Mouse (Mus musculus): ENCODE results near the gene Mmp2. TPM values are rescaled to one million over a fixed set of nuclear protein-coding genes. Genes with fewer than 3 reads are reported as not detected.

Gene Mmp2
- total RNA-seq, 2 experiments from 2014 or later: 86.1 to 91.7 TPM

DNA sequence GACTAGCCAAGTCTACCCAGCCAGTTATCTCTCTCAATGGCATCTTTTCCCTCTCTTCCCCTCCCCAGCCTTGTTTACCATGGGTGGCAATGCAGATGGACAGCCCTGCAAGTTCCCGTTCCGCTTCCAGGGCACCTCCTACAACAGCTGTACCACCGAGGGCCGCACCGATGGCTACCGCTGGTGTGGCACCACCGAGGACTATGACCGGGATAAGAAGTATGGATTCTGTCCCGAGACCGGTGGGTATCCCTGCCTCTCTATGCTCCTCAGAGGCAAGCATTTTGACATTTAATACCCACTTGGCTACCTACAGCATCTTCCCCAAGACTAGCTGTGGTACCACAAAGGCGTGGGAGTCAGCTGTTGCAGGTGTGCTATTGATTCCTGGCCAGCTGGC is 8.8 kb downstream of the Mmp2 start:
- DNase-seq: no peak
- intact Hi-C loops (cut with DNase I): no loop called here

DNA sequence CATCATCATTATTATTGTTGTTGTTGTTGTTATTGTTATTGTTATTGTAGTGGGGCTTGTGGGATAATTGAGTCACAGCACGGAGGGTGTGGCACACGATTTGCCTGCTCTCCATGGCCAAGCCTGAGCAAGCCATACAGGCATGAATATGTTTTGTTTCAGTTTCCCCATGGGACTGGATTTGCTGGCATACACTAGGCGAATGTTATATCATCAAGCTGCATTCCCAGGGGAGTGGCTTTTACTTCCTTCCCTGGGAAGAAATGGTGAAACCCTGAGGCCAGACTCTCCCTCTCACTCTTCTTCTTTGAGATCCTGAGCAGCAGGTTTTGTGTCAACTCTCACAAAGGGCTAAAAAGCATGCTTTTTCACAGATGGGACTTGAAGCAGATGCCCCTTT is 11.5 kb downstream of the Mmp2 start:
- intact Hi-C loops (cut with DNase I): no loop called here
- DNase-seq: no peak

DNA sequence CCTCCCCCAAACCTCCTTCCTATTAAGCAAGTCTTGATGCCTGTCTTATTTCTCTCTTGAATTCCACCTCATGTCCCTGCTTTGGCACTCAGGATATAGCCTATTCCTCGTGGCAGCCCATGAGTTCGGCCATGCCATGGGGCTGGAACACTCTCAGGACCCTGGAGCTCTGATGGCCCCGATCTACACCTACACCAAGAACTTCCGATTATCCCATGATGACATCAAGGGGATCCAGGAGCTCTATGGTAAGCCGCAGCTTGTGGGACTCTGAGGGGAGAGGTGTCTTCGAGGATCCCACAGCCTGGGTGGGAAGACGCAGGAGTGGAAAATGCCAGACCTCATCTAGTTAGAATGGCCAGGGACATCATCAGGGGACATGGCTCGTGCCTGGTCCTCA is 12.1 kb downstream of the Mmp2 start:
- intact Hi-C loops (cut with DNase I): no loop called here

DNA sequence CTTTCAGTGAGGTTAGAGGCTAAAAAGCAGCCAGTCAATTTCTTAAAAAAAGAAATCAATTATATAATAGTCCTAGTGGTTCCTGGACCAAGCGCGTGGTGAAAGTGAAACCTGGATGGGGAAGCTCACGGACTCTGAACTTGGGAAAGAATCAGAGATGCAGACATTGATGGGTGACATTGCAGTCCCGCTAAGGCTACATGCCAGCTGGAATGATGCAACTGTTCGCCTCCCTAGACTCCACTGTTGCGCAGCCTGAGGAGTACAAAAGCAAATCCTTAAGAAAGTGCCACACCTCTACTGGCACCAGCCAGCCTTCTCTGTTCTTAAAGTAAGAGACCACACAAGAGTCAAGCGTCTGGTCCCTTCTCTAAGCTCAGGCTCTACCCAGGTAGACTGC is 12.8 kb downstream of the Mmp2 start:
- intact Hi-C loops (cut with DNase I): no loop called here
- DNase-seq: peak; percentile 62 to 64

More for the DNA sequence above, 12.1 kb downstream of the Mmp2 start:
- no peak for DNase-seq

DNA sequence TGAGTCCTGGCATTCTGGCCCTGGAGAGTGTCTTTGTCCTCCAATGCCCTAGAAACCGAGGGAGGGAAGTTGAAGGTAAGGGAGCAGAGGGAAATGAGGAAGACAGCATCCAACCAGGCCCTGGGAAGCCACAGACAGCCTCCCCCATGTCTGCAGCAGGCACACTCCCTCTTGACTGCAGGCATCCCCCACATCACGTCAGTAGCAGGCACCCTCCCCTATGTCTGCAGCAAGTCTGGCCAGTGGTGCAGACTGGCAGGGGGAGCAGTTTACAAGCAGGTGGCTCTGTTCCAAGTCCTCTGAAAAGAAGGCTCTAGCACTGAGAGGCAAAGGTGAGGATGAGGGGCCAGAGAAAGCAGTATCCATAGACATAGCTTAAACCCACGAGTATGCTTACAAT is 19.6 kb downstream of the Mmp2 start:
- DNase-seq: no peak
- intact Hi-C loops (cut with DNase I): no loop called here

DNA sequence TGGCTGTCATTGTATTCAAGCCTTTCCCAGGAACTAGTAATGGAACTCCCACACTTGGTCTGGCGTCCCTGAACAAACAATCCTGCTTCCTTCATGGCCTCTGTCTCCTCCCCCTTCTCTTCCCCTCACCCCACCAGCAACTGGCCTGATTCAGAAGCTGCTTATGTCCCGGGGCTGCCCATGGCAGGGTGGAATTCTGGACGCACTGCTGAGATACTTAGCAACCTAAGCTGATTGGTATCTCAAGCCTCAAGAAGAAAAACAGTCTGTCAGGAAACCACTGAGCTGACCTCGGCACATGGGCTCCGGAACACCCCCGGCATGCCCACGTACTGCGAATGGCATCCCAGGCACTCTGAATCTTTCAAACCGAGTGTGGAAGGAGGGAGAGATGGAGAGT is 20.2 kb downstream of the Mmp2 start:
- intact Hi-C loops (cut with DNase I): no loop called here

DNA sequence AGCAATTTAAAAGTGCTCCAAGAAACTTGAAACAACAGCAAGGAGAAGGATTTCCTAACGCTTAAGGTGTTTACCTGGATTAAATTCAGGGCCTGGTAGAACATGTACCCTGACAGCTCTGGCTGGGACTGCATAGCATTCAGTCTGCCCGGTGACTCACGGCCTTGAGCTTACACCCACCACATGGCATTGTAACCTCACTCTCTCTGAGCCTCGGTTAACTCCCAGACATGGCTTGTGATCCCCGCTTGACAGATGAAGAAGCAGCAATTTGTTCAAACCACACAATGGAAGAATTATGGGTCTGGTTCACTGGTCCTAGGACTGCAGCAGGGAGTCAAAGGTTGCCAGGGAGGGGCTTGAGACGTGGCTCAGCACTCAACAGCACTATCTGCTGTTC is 22.2 kb downstream of the Mmp2 start:
- intact Hi-C loops (cut with DNase I): no loop called here
- DNase-seq: no peak

More for the DNA sequence above, 20.2 kb downstream of the Mmp2 start:
- no peak for DNase-seq

DNA sequence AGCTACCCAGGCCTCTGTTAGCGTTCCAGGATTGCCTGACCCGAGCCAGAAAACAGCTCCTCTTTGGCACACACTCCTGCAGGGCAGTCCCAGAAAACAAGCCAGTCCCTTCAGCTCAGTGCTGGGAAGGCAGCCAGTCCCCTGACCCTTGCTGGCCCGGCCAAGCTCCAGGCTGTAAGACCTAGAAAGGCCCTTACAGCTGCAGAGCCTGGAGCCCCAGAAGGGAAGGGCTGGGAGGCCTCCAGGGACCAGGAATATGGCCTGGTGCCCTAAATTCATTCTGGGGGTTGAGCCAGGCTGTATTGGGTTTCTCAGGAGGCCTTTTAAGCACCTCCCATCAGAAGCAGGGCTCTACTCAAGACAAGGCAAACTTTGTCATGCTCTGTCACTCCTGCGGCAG is 23.1 kb downstream of the Mmp2 start:
- peak; percentile 89 to 90 for DNase-seq
- intact Hi-C loops (cut with DNase I): no loop called here

DNA sequence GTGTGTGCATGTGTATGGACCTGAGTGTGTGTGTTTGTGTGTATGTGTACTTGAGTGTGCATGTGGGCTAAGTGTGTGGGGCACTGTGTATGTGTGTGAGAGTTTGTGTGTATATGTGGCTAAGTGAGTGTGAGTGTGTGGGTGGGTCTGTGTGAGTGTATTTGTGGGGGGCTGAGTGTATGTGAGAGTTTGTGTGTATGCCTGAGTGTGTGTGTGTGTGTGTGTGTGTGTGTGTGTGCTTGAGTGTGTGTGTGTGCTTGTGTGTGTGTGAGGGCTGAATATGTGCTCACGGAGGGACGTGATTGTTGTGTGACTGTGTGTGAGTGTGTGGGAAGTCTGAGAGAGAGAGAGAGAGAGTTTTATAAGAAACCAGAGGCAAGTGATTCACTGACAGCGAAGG is 24.3 kb downstream of the Mmp2 start:
- no peak for DNase-seq
- intact Hi-C loops (cut with DNase I): no loop called here

DNA sequence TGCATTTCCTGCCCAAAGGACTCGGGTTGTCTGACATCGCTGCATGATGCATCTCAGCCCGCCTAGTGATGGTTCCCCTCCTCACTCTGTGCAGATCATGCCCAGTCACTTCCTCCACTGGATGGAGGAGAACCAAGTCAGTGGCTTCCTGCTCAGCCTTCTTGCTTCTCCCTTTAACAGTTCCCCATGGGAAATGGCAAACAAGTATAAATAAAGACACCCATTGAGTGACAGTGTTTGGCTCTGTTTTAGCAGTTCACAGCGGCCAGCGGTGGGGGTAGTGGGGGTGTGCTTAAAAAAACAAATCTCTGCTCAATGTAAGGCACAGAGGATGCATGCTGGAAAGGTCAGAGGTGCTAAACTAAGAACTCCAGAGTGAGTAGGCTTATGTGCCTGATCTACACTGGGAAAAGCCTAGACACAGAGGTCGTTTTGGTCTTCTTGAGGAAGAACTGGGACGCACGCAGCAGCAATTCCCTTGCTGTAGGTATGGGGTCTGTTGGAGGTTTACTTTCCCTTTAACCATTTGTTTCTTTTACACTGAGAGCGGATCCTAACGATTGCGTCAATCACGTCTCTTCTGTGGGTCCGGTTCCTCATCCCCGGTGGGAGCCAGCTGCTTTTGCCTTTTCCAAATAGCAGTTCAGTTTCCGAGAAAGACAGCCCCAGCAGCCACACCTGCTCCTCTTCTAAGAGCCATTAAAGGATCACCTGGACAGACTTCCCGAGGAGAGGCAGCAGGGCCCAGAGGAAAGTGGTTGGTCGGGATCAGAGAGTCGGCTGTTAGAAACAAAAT is 26.3 kb downstream of the Mmp2 start:
- intact Hi-C loops (cut with DNase I): loop anchor here (2.0 kb wide), 1 partner anchor 17 kb away; no protein-coding TSS in a partner anchor
- no peak for DNase-seq

DNA sequence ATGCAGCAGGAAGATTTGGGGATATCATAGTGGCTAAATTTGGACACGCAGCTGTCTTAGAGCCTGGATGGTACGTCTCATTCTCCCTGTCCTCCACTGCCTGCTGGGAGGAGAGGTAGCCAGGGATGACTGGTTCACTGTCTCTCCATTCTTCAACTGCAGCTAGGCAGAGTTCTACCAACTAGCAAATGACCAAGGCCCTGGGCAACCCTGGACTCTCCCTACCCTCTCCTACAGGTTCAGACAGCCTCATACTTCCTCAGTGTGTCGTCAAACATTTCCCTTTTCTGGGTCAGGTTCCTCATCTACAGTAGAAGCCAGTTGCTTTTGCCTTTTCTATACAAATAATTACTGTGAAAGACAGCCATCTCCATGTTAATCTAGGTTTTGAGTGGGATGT is 27.6 kb downstream of the Mmp2 start:
- intact Hi-C loops (cut with DNase I): no loop called here
- DNase-seq: no peak

DNA sequence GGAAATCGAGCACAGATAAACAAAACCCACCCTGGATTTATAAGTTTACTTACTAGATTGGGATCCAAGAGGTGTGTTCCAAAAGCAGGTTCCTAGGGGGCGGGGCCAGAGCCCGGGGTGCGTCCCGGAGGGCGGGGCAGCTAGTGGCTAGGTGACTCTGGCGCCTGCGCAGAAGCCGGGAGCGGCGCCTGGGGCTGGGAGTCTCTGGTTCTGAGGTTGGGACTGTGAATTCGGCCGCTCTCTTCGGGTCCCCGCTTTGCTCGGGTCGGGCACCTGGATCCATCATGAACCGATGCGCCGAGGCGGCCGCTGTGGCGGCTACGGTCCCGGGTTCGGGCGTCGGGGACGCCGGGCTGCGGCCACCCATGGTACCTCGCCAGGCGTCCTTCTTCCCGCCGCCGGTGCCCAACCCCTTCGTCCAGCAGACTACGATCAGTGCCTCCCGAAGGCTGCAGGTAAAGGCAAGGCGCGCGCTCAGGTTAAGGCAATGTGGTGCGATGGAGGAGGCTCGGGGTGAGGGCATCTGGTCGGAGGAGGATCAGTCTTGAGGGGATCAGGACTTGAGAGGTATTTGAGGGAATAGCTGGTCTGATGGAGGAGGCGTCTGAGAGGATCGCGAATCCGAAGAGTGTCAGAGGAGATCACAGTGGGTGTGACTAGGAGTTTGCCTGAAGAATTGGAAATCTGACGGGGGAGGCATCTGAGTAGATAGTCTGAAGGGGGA is 28.2 kb downstream of the Mmp2 start, which contains the start of gene Lpcat2:
Gene Lpcat2, plus strand, starts transcription at position 169 of the 724 bp plus-strand sequence.
- peak; percentile 56 to 64 for DNase-seq
- intact Hi-C loops (cut with DNase I): no loop called here

DNA sequence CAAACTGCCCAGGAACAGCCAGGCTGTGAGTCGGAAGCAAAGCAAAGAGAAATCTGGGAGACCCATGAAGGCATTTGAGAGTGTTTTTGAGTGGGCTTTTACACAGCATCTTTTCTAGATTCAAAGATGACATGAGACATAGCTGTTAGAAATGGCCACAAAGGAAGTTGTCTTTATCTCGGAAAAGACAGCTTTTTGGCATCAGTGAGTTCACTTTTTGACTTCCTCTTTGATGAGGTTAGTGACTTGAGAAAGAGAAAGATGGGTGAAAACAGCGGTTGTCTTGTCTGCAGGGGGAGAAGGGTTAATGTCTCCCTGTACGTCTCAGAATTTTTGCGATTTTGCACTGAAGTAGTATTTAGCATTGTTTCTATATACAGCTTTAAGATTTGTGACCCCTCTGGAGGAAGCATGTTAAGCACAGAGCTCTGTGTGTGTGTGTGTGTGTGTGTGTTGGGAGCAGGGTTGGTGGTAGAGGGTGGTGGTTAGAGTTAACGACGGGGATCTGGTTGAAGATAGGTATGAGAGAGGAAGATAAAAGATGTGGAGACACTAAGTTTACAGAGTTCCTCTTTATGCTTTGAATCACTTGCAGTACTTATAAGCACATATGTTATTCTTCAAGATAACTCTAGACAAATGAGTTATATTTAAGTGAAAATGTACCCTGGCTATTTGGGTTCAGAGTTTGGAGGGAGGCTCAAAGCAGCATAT is 29.3 kb downstream of the Mmp2 start:
- intact Hi-C loops (cut with DNase I): no loop called here
- DNase-seq: no peak

DNA sequence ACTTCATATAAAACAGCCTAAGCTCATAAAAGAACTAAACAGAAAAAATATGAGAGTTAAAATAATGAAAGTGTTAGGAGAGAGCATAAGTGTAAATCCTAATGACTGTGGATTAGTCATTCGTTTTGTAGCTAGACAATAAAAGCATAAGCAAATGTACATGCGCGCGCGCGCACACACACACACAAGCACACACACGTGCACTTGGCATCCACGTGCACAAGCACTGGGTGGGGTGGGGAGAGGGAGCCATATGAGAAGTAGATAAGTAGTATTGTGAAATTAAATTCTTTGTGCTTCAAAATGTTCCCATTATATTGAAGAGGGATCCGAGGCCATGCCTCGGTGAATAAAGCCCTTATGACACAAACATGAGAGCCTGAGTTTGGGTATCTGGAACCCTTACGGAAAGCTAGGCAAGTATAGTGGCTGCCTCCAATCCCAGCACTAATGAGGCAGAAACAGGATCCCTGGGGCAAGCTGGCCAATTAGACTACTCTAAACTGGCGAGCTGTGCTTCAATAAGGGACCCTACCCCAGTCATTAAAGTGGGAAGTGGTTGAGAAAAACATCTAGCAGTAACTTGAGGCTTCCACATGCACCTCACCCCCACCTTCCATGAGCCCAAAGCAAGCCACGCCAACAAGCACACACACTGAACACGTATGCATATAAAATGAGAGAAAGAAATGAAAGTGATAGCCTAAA is 31.5 kb downstream of the Mmp2 start:
- DNase-seq: no peak
- intact Hi-C loops (cut with DNase I): no loop called here

DNA sequence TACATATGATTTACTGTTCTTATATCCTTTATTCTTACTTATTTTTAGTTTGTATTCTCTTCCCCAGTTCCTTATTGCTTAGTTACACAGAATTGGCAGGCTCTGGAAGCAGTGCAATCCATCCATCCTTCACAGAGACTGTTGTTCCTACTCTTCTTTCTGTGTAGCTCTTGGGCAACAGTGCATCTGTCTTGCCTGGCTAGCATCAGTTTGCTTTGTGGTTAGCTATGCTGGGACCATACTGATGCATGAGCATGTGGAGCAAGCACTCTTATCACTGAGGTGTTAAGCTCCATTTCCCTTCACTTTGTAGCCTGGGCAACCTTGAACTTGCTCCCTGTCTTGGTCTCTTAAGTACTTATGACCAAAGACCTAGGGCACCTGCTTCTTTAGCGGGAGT is 34.9 kb downstream of the Mmp2 start:
- no peak for DNase-seq
- intact Hi-C loops (cut with DNase I): no loop called here

DNA sequence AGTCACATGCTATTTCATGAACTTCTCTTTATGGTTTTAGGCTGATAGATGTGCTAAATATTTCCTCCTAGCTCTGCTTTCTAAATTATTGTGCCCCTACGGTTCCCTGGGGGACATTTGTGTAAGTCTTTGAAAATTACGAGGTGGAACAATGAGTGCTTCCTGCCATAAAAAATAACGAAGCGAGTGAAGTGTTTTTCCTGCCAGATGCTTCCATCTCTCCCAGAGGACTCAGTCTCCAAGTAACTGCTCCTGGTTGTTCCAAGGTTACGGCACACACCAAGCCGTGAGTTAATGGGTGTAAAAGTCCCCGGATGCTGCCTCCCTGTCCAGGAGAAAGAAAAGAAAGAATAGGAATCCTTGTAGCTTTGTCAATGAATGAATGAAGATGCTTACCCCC is 43.2 kb downstream of the Mmp2 start:
- intact Hi-C loops (cut with DNase I): loop anchor here (2.0 kb wide), 1 partner anchor 17 kb away; no protein-coding TSS in a partner anchor
- no peak for DNase-seq

DNA sequence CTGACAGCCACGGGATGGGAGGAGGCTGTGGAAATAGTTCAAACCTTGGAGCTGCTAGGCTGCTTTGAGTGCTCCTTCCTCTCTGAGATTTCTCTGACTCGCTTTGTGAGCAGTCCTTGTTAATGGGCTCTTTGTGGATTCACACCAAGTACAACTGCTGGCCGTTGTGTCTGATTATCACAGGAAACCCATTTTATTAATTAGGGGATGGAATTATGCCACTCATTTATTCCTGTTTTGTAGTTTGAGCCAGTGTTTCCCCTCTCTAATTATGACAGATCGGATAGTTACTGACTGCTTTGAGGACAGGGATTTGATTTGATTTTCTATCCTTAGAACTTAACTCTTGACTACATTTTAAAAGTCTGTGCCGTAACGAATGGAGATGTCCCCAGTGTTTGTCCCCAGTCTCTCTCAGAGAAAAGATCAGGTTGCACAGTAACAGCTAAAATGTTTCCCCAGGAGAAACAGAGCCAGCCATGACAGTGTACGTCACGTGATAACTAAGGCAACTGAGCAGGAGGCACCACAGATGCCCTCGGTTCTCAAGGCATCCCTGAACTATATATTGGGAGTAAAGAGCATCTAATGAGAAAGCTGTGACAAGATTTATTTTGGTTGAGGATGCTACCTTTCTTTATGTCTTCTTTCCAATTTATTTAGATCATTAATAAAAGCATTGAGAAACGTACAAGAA is 45.1 kb downstream of the Mmp2 start:
- intact Hi-C loops (cut with DNase I): no loop called here
- no peak for DNase-seq

DNA sequence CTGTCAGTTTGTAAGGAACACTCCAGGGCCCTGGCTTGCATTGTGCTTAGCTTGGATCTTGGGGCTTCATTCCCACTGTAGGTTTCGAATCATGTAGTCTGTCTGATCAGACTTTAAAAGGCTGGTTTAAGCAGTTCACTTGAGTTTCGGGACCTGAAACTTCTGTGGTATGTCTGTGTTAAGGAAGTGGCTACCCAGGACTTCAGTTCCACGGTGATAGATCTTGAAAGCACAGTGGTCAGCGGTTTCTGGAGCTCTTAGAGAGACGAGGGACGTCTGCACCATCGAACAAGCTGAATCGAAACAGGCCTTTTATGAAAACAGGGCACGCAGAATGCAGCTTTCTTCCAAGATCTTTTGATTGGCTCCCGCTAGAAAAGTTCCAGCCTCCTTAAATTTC is 48.7 kb downstream of the Mmp2 start:
- intact Hi-C loops (cut with DNase I): no loop called here
- DNase-seq: no peak

DNA sequence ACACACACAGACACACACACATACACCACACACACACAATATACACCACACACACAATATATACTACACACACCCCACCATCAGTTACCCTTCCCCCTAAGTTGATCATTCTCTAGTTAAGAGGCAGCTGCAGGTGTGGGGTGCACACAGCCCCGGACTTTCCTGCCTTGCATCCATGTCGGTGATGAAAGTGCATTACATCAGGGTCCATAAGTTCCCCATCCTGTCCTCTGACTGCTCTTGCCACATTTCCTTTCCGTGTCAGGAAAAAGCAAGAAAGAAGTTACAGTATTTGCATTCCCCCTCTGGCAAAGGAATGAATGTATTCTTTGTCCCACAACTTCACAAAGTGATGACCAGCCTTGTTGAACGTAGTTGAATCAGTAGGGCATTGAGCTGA is 54.2 kb downstream of the Mmp2 start:
- intact Hi-C loops (cut with DNase I): no loop called here
- DNase-seq: no peak

DNA sequence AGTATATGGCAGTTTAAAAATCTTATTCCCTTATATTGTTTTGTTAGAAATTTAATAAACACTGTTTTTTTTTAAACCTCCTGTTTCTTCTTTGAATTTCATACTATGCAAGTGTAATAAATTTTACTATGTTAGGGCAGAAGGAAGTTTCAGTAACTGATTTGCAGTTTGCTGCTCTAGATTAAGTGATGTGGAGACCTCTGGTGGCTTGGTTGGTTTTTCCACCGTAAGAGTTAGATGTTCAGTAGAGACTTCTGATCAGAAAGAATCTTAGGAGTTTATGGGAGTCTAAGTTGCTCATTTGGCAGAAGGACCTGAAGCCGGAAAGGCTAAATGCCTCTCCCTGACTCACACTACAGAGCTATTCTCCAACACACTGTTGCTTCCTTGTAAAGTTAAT is 56.7 kb downstream of the Mmp2 start:
- intact Hi-C loops (cut with DNase I): loop anchor here (1.0 to 2.0 kb wide), 2 partner anchors 65 to 115 kb away; no protein-coding TSS in a partner anchor
- peak; percentile 24 to 25 for DNase-seq
